Mouse (Mus musculus): ENCODE measurements around the gene Epb41l5.

Gene Epb41l5

DNA sequence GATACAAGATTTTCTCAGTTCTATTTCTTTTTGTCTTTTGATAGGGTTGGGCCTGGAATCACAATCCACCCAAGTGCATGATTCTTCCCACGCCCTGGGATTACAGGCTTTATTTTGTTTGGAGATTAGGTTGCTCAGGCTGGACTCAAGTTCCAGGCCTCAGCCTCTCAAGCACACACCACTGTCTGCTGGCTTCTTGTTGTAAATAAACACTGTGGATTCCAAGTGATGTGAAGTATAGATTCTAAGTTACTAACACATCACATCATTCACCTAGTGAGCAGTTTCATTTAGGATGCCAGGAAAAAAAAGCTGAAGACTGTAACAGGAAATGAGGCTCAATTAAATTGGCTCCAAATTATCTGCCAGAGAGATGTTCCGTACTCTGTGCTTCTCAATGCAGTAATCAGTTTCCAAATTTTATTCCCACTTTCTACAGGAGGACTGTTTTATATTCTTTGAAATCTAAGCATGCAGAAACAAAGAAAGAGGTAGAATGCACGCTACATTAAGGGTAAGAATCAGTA, 51.8 kb downstream of the Epb41l5 start:
- DNase-seq (ENCODE audit: low spot score in 2 of 2) = no peak

- no peak for DNase-seq (ENCODE audit: low spot score in 2 of 2)
Measured at GRCm38 (mm10) chr1:119590041-119590440, 58.8 kb downstream of the Epb41l5 start.

DNA sequence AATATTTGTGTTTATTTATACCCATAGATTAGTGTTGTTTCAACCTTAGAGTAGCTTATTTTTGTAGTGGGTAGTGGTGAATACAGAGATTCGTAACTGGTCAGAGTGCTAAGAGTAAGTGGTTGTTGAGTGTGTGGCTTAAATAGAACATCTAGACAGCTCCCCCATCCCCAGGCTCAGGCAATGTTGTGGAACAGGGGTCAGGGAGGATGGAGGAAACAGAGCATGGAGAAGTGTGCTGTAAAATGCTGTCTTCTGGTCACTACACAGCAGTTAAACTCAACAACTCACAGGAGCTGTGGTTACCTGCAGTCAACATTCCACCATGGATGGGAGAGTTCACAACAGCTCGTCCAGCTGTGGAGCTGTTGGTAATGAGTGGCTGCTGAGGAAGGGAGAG, 63.8 kb downstream of the Epb41l5 start:
- DNase-seq (ENCODE audit: low spot score in 2 of 2) = no peak

GRCm38 (mm10) chr1:119570134-119570533, 78.7 kb downstream of the Epb41l5 start:
- DNase-seq (ENCODE audit: low spot score in 2 of 2) = no peak

DNA sequence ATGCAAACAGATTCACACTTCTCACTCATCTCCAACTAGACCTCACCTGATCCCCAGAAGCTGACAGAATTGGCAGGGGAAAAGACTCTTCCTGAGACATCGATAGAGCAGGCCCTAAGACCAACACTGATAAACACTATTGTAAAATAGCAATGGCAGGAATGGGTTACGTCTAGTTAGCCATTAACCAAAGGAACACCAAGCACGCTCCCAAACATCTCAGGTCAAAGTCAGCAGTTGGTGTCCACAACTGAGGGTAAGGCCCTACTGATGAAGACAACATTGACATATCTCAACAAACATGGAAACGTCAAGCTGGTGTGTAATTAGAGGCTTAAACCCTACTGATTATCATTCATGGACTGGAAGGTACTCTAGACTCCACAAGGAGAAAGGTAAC, 83.3 kb downstream of the Epb41l5 start:
- DNase-seq (ENCODE audit: low spot score in 2 of 2) = no peak

GRCm38 (mm10) chr1:119557641-119558395, 91.0 kb downstream of the Epb41l5 start:
- no peak for DNase-seq (ENCODE audit: low spot score in 2 of 2)

GRCm38 (mm10) chr1:119555651-119556050, 93.1 kb downstream of the Epb41l5 start:
- DNase-seq (ENCODE audit: low spot score in 2 of 2) = no peak

DNA sequence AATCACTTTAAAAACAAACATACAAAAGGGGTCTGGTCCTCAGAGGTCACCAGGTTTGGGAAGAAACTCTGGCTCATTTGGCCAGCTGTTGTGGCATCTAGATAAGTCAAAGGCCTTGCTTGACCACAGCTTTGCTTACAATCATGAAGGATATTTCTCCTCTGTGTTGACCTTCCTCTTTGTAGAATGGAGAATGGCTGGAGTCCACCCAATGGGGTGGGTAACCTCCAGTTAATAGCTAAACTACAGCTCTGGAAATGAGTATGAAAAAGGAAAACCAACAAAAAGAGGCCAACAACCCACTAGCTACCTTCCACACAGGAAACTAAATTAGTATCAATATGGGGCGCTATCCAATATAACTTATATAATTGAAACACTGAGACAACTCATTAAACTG, 97.1 kb downstream of the Epb41l5 start:
- no peak for DNase-seq (ENCODE audit: low spot score in 2 of 2)

GRCm38 (mm10) chr1:119550064-119550463, 98.7 kb downstream of the Epb41l5 start:
- DNase-seq (ENCODE audit: low spot score in 2 of 2) = no peak

DNA sequence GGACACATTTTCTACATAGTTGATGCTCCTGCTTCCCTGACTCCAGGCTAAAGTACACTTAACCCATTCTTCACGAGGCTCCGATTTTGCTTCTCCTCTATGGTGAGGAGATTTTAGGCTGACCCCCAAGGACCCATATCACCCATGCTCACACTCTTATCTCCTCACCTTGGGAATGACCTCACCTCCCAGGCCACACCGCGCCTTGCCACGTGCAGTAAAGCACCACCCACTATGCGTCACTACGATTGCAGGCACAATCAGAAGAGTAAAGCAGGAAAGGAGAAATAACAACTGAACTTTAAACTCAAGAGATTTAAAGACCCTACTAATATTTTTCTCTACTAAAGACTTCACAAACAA, 99.5 kb downstream of the Epb41l5 start:
- DNase-seq (ENCODE audit: low spot score in 2 of 2) = no peak

DNA sequence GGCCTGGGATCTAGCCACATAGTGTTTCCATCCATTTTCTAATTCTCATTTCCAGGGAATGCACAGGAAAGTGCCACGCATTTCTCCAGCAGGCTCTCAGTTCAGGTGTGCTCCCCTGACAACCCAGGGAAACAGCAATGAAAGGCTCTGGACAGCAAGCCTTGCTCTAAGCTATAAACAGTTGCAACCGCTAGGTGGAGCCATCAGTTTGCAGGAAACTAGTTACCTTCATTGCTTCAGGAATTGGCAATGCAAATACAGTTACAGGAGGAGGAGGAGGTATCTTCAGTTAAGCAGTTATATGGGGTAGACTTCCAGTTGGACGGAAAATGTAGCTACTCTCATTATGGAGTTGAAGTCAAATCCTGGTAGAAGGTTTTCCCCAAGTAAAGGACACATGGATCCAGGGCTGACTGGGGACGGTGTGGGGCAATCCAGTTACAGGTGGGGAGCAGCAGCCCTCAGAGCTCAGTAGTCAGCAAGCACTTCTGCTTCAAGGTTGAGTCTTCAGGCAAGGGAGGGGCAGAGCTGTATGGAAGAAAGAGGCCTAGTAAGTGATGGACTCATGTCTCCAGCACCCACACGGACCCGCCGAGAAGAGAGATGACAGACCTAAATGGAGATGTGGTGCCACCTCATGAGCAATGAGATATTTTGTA, 100.0 kb downstream of the Epb41l5 start:
- peak; percentile 83 to 91 for DNase-seq (ENCODE audit: low spot score in 2 of 2)

GRCm38 (mm10) chr1:119546490-119546889, 102.3 kb downstream of the Epb41l5 start:
- DNase-seq (ENCODE audit: low spot score in 2 of 2) = no peak

- no peak for DNase-seq (ENCODE audit: low spot score in 2 of 2)
Measured at GRCm38 (mm10) chr1:119545671-119546070, 103.1 kb downstream of the Epb41l5 start.

DNA sequence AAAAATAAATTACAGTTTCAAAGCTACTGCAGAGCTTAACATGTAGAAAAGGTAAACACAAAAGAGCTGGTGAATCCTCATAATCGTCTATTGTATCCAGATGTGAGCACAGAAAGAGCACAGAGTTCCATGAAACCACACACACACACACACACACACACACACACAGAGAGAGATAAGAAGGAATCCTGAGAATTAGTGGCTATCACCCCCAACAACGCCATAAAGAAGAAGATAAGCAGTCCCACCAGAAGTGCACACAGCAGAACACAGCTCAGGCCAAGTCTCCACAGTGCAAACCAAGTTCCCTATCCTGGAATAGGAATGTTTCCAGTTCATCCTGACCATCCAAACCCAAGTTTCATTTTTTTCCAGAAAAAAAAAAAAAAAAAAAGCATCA, 103.6 kb downstream of the Epb41l5 start:
- DNase-seq (ENCODE audit: low spot score in 2 of 2) = no peak

GRCm38 (mm10) chr1:119544611-119545155, 104.1 kb downstream of the Epb41l5 start:
- no peak for DNase-seq (ENCODE audit: low spot score in 2 of 2)

DNA sequence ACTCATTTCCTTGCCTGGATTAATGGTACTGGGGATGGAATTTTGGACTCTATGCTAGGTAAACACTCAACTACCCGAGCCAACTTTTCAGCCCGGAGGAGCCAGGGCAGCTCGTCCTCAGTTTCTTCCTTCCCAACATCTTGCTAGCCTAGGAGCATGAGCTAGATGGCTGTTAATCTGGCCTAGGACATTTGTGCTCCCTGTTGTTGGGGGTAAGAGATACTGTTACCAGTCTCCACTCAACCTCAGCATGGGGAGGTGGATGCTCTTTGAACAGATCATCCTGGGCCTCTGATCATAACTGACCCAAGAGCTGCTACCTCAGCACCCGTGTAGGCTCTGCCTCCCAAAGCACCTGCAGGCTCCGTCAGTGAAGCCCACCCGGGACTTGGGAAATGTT, 105.5 kb downstream of the Epb41l5 start:
- DNase-seq (ENCODE audit: low spot score in 2 of 2) = no peak

DNA sequence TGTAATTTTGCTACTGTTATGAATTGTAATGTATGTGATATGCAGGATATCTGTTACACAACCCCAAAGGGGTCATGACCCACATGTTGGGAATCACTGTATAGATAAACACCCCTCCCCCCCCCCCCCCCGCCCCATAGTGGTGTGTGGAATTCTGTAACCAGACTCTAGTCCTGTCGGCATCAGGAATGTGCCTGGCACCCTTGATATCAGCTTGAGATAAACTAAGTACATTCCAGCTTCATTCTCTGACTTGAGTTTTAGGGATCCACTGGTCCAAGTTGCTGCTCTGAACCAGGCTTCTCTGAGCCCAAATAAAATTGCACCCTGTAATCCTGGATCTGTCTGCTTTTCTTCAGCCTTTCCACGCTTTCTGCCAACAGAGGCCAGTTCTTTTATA, 107.2 kb downstream of the Epb41l5 start:
- DNase-seq (ENCODE audit: low spot score in 2 of 2) = no peak

GRCm38 (mm10) chr1:119540836-119541557, 107.8 kb downstream of the Epb41l5 start:
- no peak for DNase-seq (ENCODE audit: low spot score in 2 of 2)

DNA sequence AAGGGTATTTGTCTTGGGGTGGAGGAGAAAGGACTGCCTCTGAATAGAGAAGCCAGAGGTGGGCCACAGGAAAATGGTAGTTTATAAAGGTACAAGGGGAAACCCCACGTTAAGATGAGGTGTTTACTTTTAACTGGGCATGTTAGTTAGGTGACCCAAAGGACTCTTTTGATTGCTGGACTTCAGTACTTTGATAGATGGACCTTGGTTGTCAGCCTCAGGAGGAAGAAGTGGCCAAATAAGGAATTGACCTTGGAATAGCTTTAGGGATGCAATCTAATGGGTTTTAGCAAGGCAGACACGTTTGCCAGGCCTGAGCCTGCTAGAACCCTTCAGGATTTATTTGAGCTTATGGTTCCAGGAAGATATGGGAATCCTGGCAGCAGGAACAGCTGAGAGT, 109.5 kb downstream of the Epb41l5 start:
- no peak for DNase-seq (ENCODE audit: low spot score in 2 of 2)

- DNase-seq (ENCODE audit: low spot score in 2 of 2) = no peak
Measured at GRCm38 (mm10) chr1:119537651-119538050, 111.1 kb downstream of the Epb41l5 start.

DNA sequence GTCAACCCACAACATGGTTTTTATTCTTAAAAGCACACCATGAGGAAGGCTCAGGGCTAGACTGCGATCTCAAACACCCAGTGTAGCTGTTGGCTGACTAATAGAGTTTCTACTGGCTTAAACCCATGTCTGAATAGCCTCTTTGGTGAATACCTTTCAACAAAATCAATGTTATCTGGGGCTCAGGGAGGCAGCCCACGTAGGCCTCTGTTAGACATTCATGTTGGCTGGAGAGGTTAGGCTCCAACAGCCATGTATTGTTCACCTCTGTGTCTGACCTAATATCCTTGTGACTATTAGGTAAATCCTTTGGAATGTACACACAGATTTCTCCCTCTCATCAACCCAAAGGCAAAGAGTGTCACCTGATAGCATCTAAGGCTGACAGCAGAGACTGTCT, 112.7 kb downstream of the Epb41l5 start:
- DNase-seq (ENCODE audit: low spot score in 2 of 2) = no peak

DNA sequence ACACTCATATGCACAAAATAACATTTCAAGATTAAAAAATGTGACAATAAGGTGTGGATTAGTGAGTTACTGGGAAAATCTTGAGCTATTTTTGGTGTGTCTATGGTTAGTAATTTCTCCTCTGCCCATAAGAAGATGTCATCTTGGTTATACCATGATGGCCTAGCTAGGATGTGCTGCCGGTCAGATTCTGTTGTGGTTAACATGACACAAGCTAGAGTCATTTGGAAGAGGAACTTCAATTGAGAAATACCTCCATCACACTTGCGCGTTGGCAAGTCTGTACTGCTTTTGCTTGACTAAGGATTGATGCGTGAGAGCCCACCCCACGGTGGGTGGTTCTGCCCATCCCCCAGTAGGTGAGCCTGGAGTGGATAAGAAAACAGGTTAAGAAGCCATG, 114.5 kb downstream of the Epb41l5 start:
- DNase-seq (ENCODE audit: low spot score in 2 of 2) = no peak
